Mouse (Mus musculus): ENCODE measurements around the gene Itga1.

- TF ChIP-seq RCOR1 (IDR thresholded peaks at IDR 0.05; ENCODE audit: low read depth, low read length) (no peak), E2F4 (IDR thresholded peaks at IDR 0.05; ENCODE audit: borderline replicate concordance, low read depth, low read length) (no peak), CTCF (IDR thresholded peaks at IDR 0.05 in 2 of 3, conservative IDR thresholded peaks at IDR 0.05 in 1 of 3; ENCODE audit: control insufficient read depth in 1 of 3, insufficient read depth in 1 of 3, low read depth in 2 of 3, low read length in 3 of 3, poor library complexity in 1 of 3, severe bottlenecking in 1 of 3) (no peak), ZC3H11A (IDR thresholded peaks at IDR 0.05; ENCODE audit: low read depth, low read length) (no peak), MAX (IDR thresholded peaks at IDR 0.05; ENCODE audit: low read length) (no peak), NRF1 (IDR thresholded peaks at IDR 0.05; ENCODE audit: insufficient read depth, low read depth, low read length, poor library complexity, severe bottlenecking) (no peak), MYC (IDR thresholded peaks at IDR 0.05; ENCODE audit: low read depth, low read length) (no peak), MAFK (IDR thresholded peaks at IDR 0.05; ENCODE audit: borderline replicate concordance, low read depth, low read length) (no peak), MAZ (IDR thresholded peaks at IDR 0.05; ENCODE audit: low read depth, low read length) (no peak), USF1 (IDR thresholded peaks at IDR 0.05; ENCODE audit: low read depth, low read length) (no peak), KAT2A (conservative IDR thresholded peaks at IDR 0.05; ENCODE audit: low read depth, low read length) (no peak), POLR2A (IDR thresholded peaks at IDR 0.05; ENCODE audit: control insufficient read depth in 1 of 2, insufficient read depth in 1 of 2, low read depth in 1 of 2, low read length in 2 of 2, poor library complexity in 1 of 2) (no peak)
Measured at GRCm38 (mm10) chr13:115017545-115017944, 84.2 kb downstream of the Itga1 start.
